Mouse (Mus musculus): ENCODE measurements around the gene Gm3286. TPM values are rescaled to one million over a fixed set of nuclear protein-coding genes. Genes with fewer than 3 reads are reported as not detected.

Gm3286 gene
- polyA plus RNA-seq (2012; rRNA removed): not detected in 2 replicates

GRCm38 (mm10) chr5:95510458-95510857, at the start of gene Gm3286:
Gene Gm3286 (plus strand): TSS chr5:95510758.

Other genes starting within 250 kb of the Gm3286 start
- gene Gm10424, start 238.0 kb upstream of the Gm3286 start, polyA plus RNA-seq (2012; rRNA removed): not detected in 2 replicates
- gene Gm3259, start 204.8 kb upstream of the Gm3286 start, polyA plus RNA-seq (2012; rRNA removed): not detected in 2 replicates
- not detected in 2 replicates for gene D5Ertd577e, start 54.0 kb upstream of the Gm3286 start, polyA plus RNA-seq (2012; rRNA removed)
- not detected in 2 replicates for gene Gm7971, start 84.1 kb downstream of the Gm3286 start, polyA plus RNA-seq (2012; rRNA removed)
- gene Gm7978, start 225.4 kb downstream of the Gm3286 start, polyA plus RNA-seq (2012; rRNA removed): not detected in 2 replicates
- gene Gm7982, start 231.3 kb downstream of the Gm3286 start, polyA plus RNA-seq (2012; rRNA removed): not detected in 2 replicates

Measured in central nervous system, embryonic 11.5 days (tissue).